Mouse (Mus musculus): ENCODE measurements around the gene Gm20388. TPM values are rescaled to one million over a fixed set of nuclear protein-coding genes. Genes with fewer than 3 reads are reported as not detected.

The Gm20388 gene
- polyA plus RNA-seq, 1 experiment from 2014 or later = not detected

DNA sequence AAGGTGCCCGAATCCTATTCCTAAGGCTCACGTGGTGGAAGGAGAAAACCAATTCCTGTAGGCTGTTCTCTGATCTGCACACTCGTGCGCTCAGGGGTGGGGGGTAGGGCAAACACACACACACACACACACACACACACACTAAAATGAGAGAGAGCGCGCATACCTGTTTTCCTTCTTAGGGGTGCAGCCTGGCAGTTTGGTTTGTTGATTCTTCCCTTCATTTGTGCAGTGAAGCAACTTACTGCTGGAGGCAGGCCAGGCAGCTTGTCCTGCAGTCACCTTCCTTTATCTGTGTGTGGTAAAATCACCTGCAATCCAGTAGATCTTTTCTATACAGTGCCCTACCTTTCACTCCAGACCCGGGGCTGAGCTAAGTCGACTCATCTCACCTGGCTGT, 3846.3 kb downstream of the Gm20388 start:
- ATAC-seq (ENCODE audit: low FRiP score) = no peak
- peaks cover 34% of the 10 kb centered on the region for H3K4me1 ChIP-seq (ENCODE audit: control insufficient read depth, insufficient read depth, low read length)
- no peak for DNase-seq (ENCODE audit: low spot score, missing footprints)
- no peak overlapping the region for H3K9ac ChIP-seq (ENCODE audit: low read length)
- H3K27me3 ChIP-seq (ENCODE audit: control insufficient read depth, insufficient read depth, low read length) = no peaks in the 10 kb centered on the region
- no peaks in the 10 kb centered on the region for H3K36me3 ChIP-seq (ENCODE audit: control insufficient read depth, insufficient read depth, low read length)
- H3K4me2 ChIP-seq = no peak overlapping the region
- no peaks in the 10 kb centered on the region for H3K9me3 ChIP-seq (ENCODE audit: control insufficient read depth, low read length)
- H3K4me3 ChIP-seq (ENCODE audit: low read depth, low read length) = no peak overlapping the region
- WGBS = 91% methylated on average over 8 of the region's 8 CpGs
- no peak overlapping the region for H3K27ac ChIP-seq (ENCODE audit: low read depth, low read length)

DNA sequence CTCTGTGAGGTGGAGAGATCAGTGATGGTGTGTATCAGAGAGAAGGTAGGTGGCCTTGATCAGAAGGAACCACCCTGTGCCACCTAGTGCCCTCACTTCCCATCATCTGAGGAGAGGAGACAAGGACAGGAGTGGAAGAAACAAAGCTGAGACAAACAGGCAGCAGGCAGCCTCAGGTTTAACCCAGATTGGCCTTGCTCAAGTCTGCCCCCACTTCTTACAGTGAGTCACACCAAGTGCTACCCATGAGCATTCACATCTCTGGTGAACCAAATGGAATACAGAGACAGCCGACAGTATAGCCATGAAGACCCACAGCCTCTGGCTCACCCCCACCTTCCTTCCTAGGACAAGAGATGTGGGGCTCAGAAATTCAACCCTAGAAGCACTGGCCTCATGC, 3848.3 kb downstream of the Gm20388 start:
- Histone ChIP-seq H3K4me3 (ENCODE audit: low read depth, low read length) (no peak overlapping the region), H3K27me3 (ENCODE audit: control insufficient read depth, insufficient read depth, low read length) (no peaks in the 10 kb centered on the region), H3K4me2 (no peak overlapping the region), H3K9ac (ENCODE audit: low read length) (no peak overlapping the region), H3K36me3 (ENCODE audit: control insufficient read depth, insufficient read depth, low read length) (no peaks in the 10 kb centered on the region), H3K4me1 (ENCODE audit: control insufficient read depth, insufficient read depth, low read length) (peaks cover 22% of the 10 kb centered on the region), H3K9me3 (ENCODE audit: control insufficient read depth, low read length) (no peaks in the 10 kb centered on the region), H3K27ac (ENCODE audit: low read depth, low read length) (no peak overlapping the region)
- ATAC-seq (ENCODE audit: low FRiP score) (no peak), DNase-seq (ENCODE audit: low spot score, missing footprints) (no peak)
- 78% methylated on average over 1 of the region's 1 CpGs for WGBS

DNA sequence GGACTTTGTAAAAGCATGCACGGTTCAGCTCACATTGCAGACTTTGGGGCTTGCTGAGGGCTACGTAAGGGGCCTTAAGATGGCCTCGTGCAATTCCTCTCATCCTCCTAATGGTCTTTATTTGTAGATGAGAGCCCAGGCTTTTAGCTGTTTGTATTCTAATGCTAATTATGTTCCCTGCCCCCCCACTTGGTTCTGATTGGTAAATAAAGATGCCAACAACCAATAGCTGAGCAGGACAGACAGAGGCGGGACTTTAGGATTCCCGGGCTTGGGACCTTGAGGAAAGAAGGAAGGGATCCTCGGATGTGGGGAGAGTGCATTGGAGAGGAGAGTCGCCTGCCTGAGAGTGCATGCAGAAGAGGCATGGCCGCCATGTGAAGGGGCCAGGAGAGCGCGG, 3849.3 kb downstream of the Gm20388 start:
- Histone ChIP-seq H3K4me2 (peak overlapping the region; percentile 42), H3K9me3 (ENCODE audit: control insufficient read depth, low read length) (no peaks in the 10 kb centered on the region), H3K27ac (ENCODE audit: low read depth, low read length) (no peak overlapping the region), H3K36me3 (ENCODE audit: control insufficient read depth, insufficient read depth, low read length) (no peaks in the 10 kb centered on the region), H3K27me3 (ENCODE audit: control insufficient read depth, insufficient read depth, low read length) (no peaks in the 10 kb centered on the region), H3K4me3 (ENCODE audit: low read depth, low read length) (peak overlapping the region; percentile 20), H3K4me1 (ENCODE audit: control insufficient read depth, insufficient read depth, low read length) (peaks cover 16% of the 10 kb centered on the region), H3K9ac (ENCODE audit: low read length) (peak overlapping the region; percentile 54; the same call in 1 of the 2 replicates)
- DNase-seq (ENCODE audit: low spot score, missing footprints) (peak; percentile 94), ATAC-seq (ENCODE audit: low FRiP score) (peak; percentile 94)
- WGBS = 4% methylated on average over 10 of the region's 10 CpGs

DNA sequence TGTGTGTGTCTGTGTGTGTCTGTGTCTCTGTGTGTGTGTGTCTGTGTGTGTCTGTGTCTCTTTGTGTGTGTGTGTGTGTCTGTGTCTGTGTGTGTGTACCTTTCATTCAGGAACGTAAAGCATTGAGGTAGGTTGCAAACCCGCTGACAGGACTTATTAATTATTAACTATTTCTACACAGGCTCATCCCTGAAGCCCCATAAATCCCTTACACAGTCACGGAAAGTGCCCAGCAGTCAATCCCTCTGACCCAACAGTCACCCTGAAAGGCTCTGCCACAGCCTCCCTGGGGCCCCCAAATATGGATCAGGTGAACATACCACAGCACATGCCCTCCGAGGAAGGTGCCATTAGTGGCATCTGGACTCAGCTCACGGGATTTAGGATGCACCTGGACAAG, 3849.9 kb downstream of the Gm20388 start:
- Histone ChIP-seq H3K36me3 (ENCODE audit: control insufficient read depth, insufficient read depth, low read length) (no peaks in the 10 kb centered on the region), H3K27ac (ENCODE audit: low read depth, low read length) (no peak overlapping the region), H3K9ac (ENCODE audit: low read length) (no peak overlapping the region; the same call in 1 of the 2 replicates), H3K4me1 (ENCODE audit: control insufficient read depth, insufficient read depth, low read length) (peaks cover 16% of the 10 kb centered on the region), H3K4me3 (ENCODE audit: low read depth, low read length) (peak overlapping the region; percentile 20; the same call in 1 of the 2 replicates), H3K9me3 (ENCODE audit: control insufficient read depth, low read length) (no peaks in the 10 kb centered on the region), H3K27me3 (ENCODE audit: control insufficient read depth, insufficient read depth, low read length) (no peaks in the 10 kb centered on the region), H3K4me2 (peak overlapping the region; percentile 42)
- WGBS = 56% methylated on average over 5 of the region's 5 CpGs
- DNase-seq (ENCODE audit: low spot score, missing footprints) (no peak), ATAC-seq (ENCODE audit: low FRiP score) (no peak)

DNA sequence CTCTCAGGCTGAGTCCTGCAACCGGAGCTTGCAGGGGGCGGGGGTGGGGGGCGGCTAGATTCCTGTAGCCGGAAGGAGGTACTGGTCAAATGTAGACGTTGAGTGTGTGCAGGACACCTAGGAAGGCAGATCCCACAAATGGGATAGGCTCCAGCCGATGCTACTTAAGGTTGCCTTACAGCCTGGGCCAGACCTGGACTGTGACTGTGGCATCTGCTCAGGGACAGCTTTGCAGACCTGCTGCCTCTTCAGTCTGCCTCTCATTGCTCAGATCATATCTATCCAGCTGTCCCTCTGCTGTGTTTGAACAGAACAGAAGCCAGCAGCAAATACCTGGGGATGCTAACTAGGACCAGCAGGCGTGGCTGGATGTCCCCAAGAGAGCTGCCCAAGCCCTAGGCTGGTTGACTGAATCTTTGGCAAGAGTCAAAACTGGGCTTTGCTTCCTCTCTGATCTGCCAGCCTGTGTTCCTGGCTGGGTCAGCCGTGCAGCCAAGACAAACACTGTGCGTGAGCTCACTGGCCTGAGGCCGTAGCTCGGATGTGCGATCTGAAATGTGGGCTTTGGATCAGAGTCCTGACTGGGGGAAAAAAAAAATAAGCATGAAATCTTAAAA, 3850.7 kb downstream of the Gm20388 start:
- Histone ChIP-seq H3K27me3 (ENCODE audit: control insufficient read depth, insufficient read depth, low read length) (no peaks in the 10 kb centered on the region), H3K9me3 (ENCODE audit: control insufficient read depth, low read length) (no peaks in the 10 kb centered on the region), H3K4me3 (ENCODE audit: low read depth, low read length) (no peak overlapping the region), H3K4me1 (ENCODE audit: control insufficient read depth, insufficient read depth, low read length) (peaks cover 14% of the 10 kb centered on the region), H3K9ac (ENCODE audit: low read length) (peak overlapping the region; percentile 10; the same call in 1 of the 2 replicates), H3K4me2 (no peak overlapping the region; the same call in 1 of the 2 replicates), H3K27ac (ENCODE audit: low read depth, low read length) (no peak overlapping the region), H3K36me3 (ENCODE audit: control insufficient read depth, insufficient read depth, low read length) (no peaks in the 10 kb centered on the region)
- DNase-seq (ENCODE audit: low spot score, missing footprints) = no peak
- 49% methylated on average over 12 of the region's 12 CpGs for WGBS
- ATAC-seq (ENCODE audit: low FRiP score) = no peak

GRCm38 (mm10) chr8:123761883-123762270, 3851.2 kb downstream of the Gm20388 start:
- Histone ChIP-seq H3K9me3 (ENCODE audit: control insufficient read depth, low read length) (no peaks in the 10 kb centered on the region), H3K9ac (ENCODE audit: low read length) (no peak overlapping the region), H3K4me2 (no peak overlapping the region), H3K36me3 (ENCODE audit: control insufficient read depth, insufficient read depth, low read length) (no peaks in the 10 kb centered on the region), H3K27me3 (ENCODE audit: control insufficient read depth, insufficient read depth, low read length) (no peaks in the 10 kb centered on the region), H3K4me3 (ENCODE audit: low read depth, low read length) (no peak overlapping the region), H3K4me1 (ENCODE audit: control insufficient read depth, insufficient read depth, low read length) (peaks cover 12% of the 10 kb centered on the region), H3K27ac (ENCODE audit: low read depth, low read length) (no peak overlapping the region)
- ATAC-seq (ENCODE audit: low FRiP score) (no peak), DNase-seq (ENCODE audit: low spot score, missing footprints) (no peak)
- 57% methylated on average over 4 of the region's 4 CpGs for WGBS

DNA sequence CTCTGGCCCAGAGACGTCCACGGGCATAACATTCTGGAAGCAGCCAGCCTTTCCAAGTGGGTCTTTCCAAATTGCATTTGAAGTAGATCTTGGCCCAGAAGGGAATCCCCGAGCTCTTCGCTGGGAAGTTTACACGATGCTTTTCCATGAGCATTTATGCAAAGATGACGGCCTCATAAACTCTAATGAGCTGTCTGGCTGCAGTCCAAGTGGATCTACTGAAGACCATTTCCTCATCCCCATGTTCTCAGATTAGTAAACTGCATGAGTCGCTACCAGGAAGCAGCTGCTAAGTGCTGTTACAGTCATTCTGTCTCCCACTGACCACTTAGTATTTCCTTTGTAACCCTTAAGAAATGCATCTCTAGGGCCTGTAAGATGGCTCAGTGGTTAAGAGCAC, 3852.7 kb downstream of the Gm20388 start:
- Histone ChIP-seq H3K4me2 (no peak overlapping the region), H3K4me1 (ENCODE audit: control insufficient read depth, insufficient read depth, low read length) (peaks cover 12% of the 10 kb centered on the region), H3K9ac (ENCODE audit: low read length) (no peak overlapping the region), H3K9me3 (ENCODE audit: control insufficient read depth, low read length) (no peaks in the 10 kb centered on the region), H3K27me3 (ENCODE audit: control insufficient read depth, insufficient read depth, low read length) (no peaks in the 10 kb centered on the region), H3K36me3 (ENCODE audit: control insufficient read depth, insufficient read depth, low read length) (no peaks in the 10 kb centered on the region), H3K4me3 (ENCODE audit: low read depth, low read length) (no peak overlapping the region), H3K27ac (ENCODE audit: low read depth, low read length) (no peak overlapping the region)
- no peak for DNase-seq (ENCODE audit: low spot score, missing footprints)
- 84% methylated on average over 7 of the region's 7 CpGs for WGBS
- ATAC-seq (ENCODE audit: low FRiP score) = no peak

- DNase-seq (ENCODE audit: low spot score, missing footprints) = peak; percentile 87
- Histone ChIP-seq H3K27me3 (ENCODE audit: control insufficient read depth, insufficient read depth, low read length) (no peaks in the 10 kb centered on the region), H3K9ac (ENCODE audit: low read length) (no peak overlapping the region), H3K27ac (ENCODE audit: low read depth, low read length) (no peak overlapping the region), H3K4me3 (ENCODE audit: low read depth, low read length) (no peak overlapping the region), H3K4me1 (ENCODE audit: control insufficient read depth, insufficient read depth, low read length) (peaks cover 11% of the 10 kb centered on the region), H3K9me3 (ENCODE audit: control insufficient read depth, low read length) (no peaks in the 10 kb centered on the region), H3K4me2 (no peak overlapping the region), H3K36me3 (ENCODE audit: control insufficient read depth, insufficient read depth, low read length) (no peaks in the 10 kb centered on the region)
- ATAC-seq (ENCODE audit: low FRiP score) = no peak
- 37% methylated on average over 4 of the region's 4 CpGs for WGBS
These were observed 3854.0 kb downstream of the Gm20388 start for GRCm38 (mm10) chr8:123764671-123765070.

DNA sequence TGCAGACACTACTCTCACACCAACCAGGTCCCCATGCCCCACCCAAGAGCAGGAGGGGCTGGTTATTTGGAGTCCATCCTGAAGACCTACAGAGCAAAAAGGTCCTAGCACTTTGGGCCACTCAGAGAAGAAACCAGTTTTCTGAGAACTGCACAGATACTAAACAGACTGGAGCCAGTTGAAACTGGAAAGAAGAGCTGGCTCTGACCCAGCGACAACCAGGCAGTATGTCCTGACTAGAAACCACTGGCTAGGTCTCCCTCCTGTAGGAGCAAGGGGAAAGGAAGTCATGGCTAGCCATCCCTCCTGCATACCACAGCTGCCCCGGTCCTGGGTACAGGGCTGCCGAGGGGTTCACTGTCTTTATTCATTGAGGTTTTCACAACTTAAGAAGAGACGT, 3855.9 kb downstream of the Gm20388 start:
- no peak overlapping the region for H3K9ac ChIP-seq (ENCODE audit: low read length)
- H3K9me3 ChIP-seq (ENCODE audit: control insufficient read depth, low read length) = no peaks in the 10 kb centered on the region
- no peak overlapping the region for H3K4me2 ChIP-seq
- WGBS = 80% methylated on average over 4 of the region's 4 CpGs
- no peak for DNase-seq (ENCODE audit: low spot score, missing footprints)
- H3K27ac ChIP-seq (ENCODE audit: low read depth, low read length) = no peak overlapping the region
- no peak overlapping the region for H3K4me3 ChIP-seq (ENCODE audit: low read depth, low read length)
- peaks cover under 1% of the 10 kb centered on the region; the same call in 1 of the 2 replicates for H3K4me1 ChIP-seq (ENCODE audit: control insufficient read depth, insufficient read depth, low read length)
- H3K27me3 ChIP-seq (ENCODE audit: control insufficient read depth, insufficient read depth, low read length) = no peaks in the 10 kb centered on the region
- no peak for ATAC-seq (ENCODE audit: low FRiP score)
- H3K36me3 ChIP-seq (ENCODE audit: control insufficient read depth, insufficient read depth, low read length) = no peaks in the 10 kb centered on the region

Data from midbrain, embryonic 11.5 days (tissue).